Mouse (Mus musculus) neural tube, embryonic 11.5 days (tissue): Measurements from ENCODE around the gene Mroh7. TPM values are rescaled to one million over a fixed set of nuclear protein-coding genes. Genes with fewer than 3 reads are reported as not detected.

Source experiments
- ATAC-seq: fragments of 200-750 bp; cut with Nextera tagmentation; 2 replicates; pipeline ENCODE4 v1.8.0; 2017; ENCODE audit warnings: moderate number of reproducible peaks, mild to moderate bottlenecking, moderate TSS enrichment, moderate library complexity; ENCODE audit not compliant: insufficient read depth, low FRiP score, low TSS enrichment
- DNase-seq: peaks from one replicate; pipeline ENCODE4 v3.0.0-alpha.2; 2015; ENCODE audit warnings: low spot score
- H3K27ac ChIP-seq: fragments of 300-500 bp; sonication (generic); 2 replicates; pipeline ENCODE4 v1.5.1; 2014; ENCODE audit warnings: low read depth, mild to moderate bottlenecking, low read length
- H3K27me3 ChIP-seq: fragments of 300-500 bp; sonication (generic); 2 replicates; pipeline ENCODE4 v1.6.1; 2014; ENCODE audit warnings: mild to moderate bottlenecking, low read length, mixed read lengths; ENCODE audit not compliant: control insufficient read depth, insufficient read depth
- H3K36me3 ChIP-seq: fragments of 300-500 bp; sonication (generic); 2 replicates; pipeline ENCODE4 v1.6.1; 2014; ENCODE audit warnings: mild to moderate bottlenecking, low read length, moderate library complexity, mixed read lengths; ENCODE audit not compliant: control insufficient read depth, insufficient read depth
- H3K4me1 ChIP-seq: fragments of 300-500 bp; sonication (generic); 2 replicates; pipeline ENCODE4 v1.6.1; 2014; ENCODE audit warnings: low read length, mixed read lengths; ENCODE audit not compliant: control insufficient read depth, insufficient read depth
- H3K4me2 ChIP-seq: fragments of 300-500 bp; sonication (generic); 2 replicates; pipeline ENCODE4 v1.6.1; 2014; ENCODE audit warnings: low read depth, mild to moderate bottlenecking, moderate library complexity
- H3K4me3 ChIP-seq: fragments of 300-500 bp; sonication (generic); 2 replicates; pipeline ENCODE4 v1.5.1; 2014; ENCODE audit warnings: low read depth, low read length
- H3K9ac ChIP-seq: fragments of 300-500 bp; sonication (generic); 2 replicates; pipeline ENCODE4 v1.6.1; 2014; ENCODE audit warnings: mild to moderate bottlenecking, low read length
- H3K9me3 ChIP-seq: fragments of 300-500 bp; sonication (generic); 2 replicates; pipeline ENCODE4 v1.6.1; 2016; ENCODE audit warnings: low read length; ENCODE audit not compliant: control insufficient read depth
- WGBS: fragments of 180-500 bp; shearing (Covaris S2); extraction: QIAGEN DNeasy Blood & Tissue Kit; methylation state at CpG from one replicate; pipeline ENCODE4 v1.1.7; 2014; 5-methylcytosine and 5-hydroxymethylcytosine counted together
- polyA plus RNA-seq: library from polyadenylated mRNA; unstranded; fragments of >200 nt; fragmentation: Nextera tagmentation; extraction: Ambion mirVana; gene quantifications from 2 replicates; pipeline ENCODE4 v1.2.1, GENCODE M21; 2014

The Mroh7 gene
- polyA plus RNA-seq, 1 experiment from 2014 or later: not detected

DNA sequence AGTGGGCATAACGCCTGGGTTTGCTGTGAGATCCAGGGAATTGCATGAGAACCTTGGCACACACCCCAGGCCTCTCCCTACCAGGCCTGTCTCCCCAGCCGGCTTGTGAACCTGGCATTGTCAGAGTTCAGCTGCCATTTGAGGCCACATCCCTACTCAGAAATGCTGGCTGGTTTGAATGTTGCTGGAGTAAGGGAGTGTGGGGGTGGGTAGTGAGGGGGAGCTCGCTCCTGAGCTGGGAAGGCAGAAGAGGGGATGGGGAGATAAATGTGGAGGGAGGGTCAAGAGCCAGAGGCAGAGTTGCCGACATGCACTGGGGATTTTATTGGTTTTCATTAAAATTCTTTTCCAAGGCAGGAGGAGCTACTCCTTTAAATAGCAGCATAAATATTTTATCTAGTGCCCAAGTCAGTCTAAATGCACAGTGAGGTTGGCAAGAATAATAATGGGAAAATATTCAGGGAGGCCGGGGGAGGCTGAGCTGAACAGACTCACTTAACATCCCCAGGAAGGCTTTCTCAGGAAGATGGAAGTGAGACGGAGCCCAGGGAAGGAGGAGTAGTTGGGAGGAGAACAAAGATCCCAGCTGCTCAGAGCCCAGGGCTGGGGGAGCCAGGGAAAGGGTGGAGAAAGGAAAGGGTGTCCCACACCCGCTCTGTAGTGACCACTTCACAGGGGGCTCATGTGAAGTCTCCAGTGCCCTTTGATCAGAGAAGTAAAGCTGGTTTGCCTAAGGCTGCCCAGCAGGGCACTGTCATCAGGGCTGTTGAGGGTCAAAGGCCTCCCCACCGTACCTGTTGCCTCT lies 97.2 kb downstream of the Mroh7 start:
- no peak overlapping the region for H3K4me2 ChIP-seq
- no peak overlapping the region for H3K4me3 ChIP-seq
- no peaks in the 10 kb centered on the region for H3K27me3 ChIP-seq
- H3K9me3 ChIP-seq: no peaks in the 10 kb centered on the region
- no peaks in the 10 kb centered on the region for H3K36me3 ChIP-seq
- WGBS: 36% methylated on average over 8 of the region's 8 CpGs
- H3K4me1 ChIP-seq: no peaks in the 10 kb centered on the region
- DNase-seq: no peak
- ATAC-seq: no peak
- peak overlapping the region; percentile 14; the same call in 1 of the 2 replicates for H3K9ac ChIP-seq
- H3K27ac ChIP-seq: no peak overlapping the region

DNA sequence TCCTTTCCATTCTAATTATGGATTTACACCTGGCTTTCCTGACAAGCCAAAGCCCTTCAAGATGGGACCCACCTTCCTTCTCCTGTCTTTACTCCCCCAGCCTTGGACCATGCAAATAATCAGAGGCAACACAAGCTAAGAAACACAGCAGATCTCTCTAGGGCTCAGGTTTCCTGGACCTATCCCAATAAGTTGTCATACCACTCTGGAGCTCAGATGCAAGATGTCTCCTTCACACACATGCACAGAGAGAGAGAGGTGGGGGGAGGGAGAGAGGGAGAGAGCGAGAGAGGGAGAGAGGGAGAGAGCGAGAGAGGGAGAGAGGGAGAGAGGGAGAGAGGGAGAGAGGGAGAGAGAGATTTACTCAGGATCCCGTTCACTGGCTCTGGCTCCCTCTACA lies 98.4 kb downstream of the Mroh7 start:
- Histone ChIP-seq H3K9ac (no peak overlapping the region), H3K9me3 (no peaks in the 10 kb centered on the region), H3K4me3 (no peak overlapping the region), H3K4me2 (no peak overlapping the region), H3K27me3 (no peaks in the 10 kb centered on the region), H3K4me1 (no peaks in the 10 kb centered on the region), H3K27ac (no peak overlapping the region), H3K36me3 (no peaks in the 10 kb centered on the region)
- 55% methylated on average over 1 of the region's 3 CpGs for WGBS
- ATAC-seq: no peak
- DNase-seq: no peak

Other genes starting within 250 kb of the Mroh7 start
- gene Bsnd, start 238.6 kb downstream of the Mroh7 start, polyA plus RNA-seq: not detected in 2 replicates
- 28.2 and 30.4 TPM in 2 replicates for gene Dhcr24, start 169.9 kb downstream of the Mroh7 start, polyA plus RNA-seq
- 0.20 and 0.27 TPM in 2 replicates for gene Lexm, start 113.7 kb downstream of the Mroh7 start, polyA plus RNA-seq
- gene Ttc22, start 108.5 kb downstream of the Mroh7 start, polyA plus RNA-seq: 0.36 and 0.39 TPM in 2 replicates
- gene Pars2, start 79.9 kb downstream of the Mroh7 start, polyA plus RNA-seq: 11.5 and 12.5 TPM in 2 replicates
- 96.0 and 114 TPM in 2 replicates for gene Ttc4, start 52.0 kb downstream of the Mroh7 start, polyA plus RNA-seq
- gene Fam151a, start 3.0 kb upstream of the Mroh7 start, polyA plus RNA-seq: not detected in 2 replicates
- gene Acot11, start 74.1 kb upstream of the Mroh7 start, polyA plus RNA-seq: 1.4 and 1.8 TPM in 2 replicates
- 142 and 145 TPM in 2 replicates for gene Ssbp3, start 179.8 kb upstream of the Mroh7 start, polyA plus RNA-seq